Mouse (Mus musculus) olfactory bulb, adult 2 months (tissue): ENCODE measurements around the gene Prdm8. TPM values are rescaled to one million over a fixed set of nuclear protein-coding genes. Genes with fewer than 3 reads are reported as not detected.

Source experiments
- H3K27ac ChIP-seq: fragments of 200-500 bp; 2 replicates; pipeline ENCODE4 v1.5.1; 2012; ENCODE audit warnings: low read depth, low read length; ENCODE audit not compliant: insufficient read depth
- H3K4me1 ChIP-seq: fragments of 200-500 bp; 2 replicates; pipeline ENCODE4 v1.6.1; 2012; ENCODE audit warnings: low read length; ENCODE audit not compliant: control insufficient read depth, insufficient read depth
- H3K4me3 ChIP-seq: fragments of 200-500 bp; 2 replicates; pipeline ENCODE4 v1.5.1; 2012; ENCODE audit warnings: mild to moderate bottlenecking, low read depth, low read length, moderate library complexity; ENCODE audit not compliant: insufficient read depth
- CTCF ChIP-seq: fragments of 200-500 bp; IDR thresholded peaks from 2 replicates; pipeline ENCODE4 v1.5.1; 2012; ENCODE audit warnings: low read depth, mild to moderate bottlenecking, low read length, moderate library complexity; ENCODE audit not compliant: insufficient read depth
- POLR2A ChIP-seq: fragments of 200-500 bp; IDR thresholded peaks from 2 replicates; pipeline ENCODE4 v1.6.1; 2012; ENCODE audit warnings: mild to moderate bottlenecking, low read depth, low read length, moderate library complexity; ENCODE audit not compliant: insufficient read depth
- WGBS: fragments of 180-500 bp; shearing (Covaris S2); methylation state at CpG from one replicate; pipeline ENCODE4 v1.1.7; 2018; 5-methylcytosine and 5-hydroxymethylcytosine counted together
- polyA plus RNA-seq: library from polyadenylated mRNA; stranded (reverse); fragments of >200 nt; gene quantifications from 2 replicates; pipeline ENCODE4 v1.2.4, GENCODE M21; 2012; ENCODE audit warnings: low replicate concordance; ENCODE audit not compliant: missing spikeins, insufficient read depth, insufficient read length

The Prdm8 gene
- polyA plus RNA-seq, 1 experiment: not detected

DNA sequence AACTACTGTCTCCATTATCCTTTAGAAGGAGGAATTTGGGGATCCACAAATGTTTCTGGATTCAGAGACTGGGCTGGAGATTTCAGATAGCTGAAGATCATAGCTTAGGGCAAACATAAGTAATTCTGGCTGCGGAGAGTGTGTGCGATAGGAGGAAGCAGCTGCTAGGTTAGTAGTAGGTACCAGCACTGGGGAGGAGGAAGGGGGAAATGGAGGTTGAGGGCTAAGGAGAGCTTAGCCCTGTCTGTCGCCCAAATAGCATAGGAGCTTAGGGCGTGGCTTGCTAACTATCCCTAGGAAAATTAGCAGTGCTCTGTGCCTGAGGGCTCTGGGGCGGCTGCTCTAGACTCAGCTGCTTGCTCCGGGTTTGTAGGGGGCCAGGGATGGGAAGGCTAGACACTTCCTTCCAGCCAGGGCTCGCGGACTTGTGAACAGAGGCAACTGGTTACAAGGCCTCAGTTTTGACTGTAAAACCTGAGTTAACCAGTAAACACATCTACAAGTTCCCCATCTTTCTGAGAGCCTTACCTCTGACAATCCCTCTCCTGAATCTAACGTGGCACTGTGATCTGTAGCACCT is 4.7 kb downstream of the Prdm8 start:
- no peak for TF ChIP-seq CTCF
- no peak for TF ChIP-seq POLR2A
- H3K4me1 ChIP-seq: peaks cover 11% of the 10 kb centered on the region
- no peak overlapping the region for H3K27ac ChIP-seq
- no peak overlapping the region for H3K4me3 ChIP-seq
- 40% methylated on average over 9 of the region's 9 CpGs for WGBS

- TF ChIP-seq CTCF (no peak), POLR2A (no peak)
- WGBS: 10% methylated on average over 15 of the region's 15 CpGs
- H3K27ac ChIP-seq: no peak overlapping the region
These were observed 5.6 kb downstream of the Prdm8 start for GRCm38 (mm10) chr5:98172502-98173181.

GRCm38 (mm10) chr5:98173694-98174093 is 6.7 kb downstream of the Prdm8 start:
- Histone ChIP-seq H3K4me1 (no peaks in the 10 kb centered on the region), H3K27ac (no peak overlapping the region), H3K4me3 (no peak overlapping the region)
- TF ChIP-seq POLR2A (no peak), CTCF (no peak)

More at GRCm38 (mm10) chr5:98172502-98173181, 5.6 kb downstream of the Prdm8 start:
- Histone ChIP-seq H3K4me1 (peaks cover 4% of the 10 kb centered on the region), H3K4me3 (no peak overlapping the region)

- H3K4me1 ChIP-seq: no peaks in the 10 kb centered on the region
- WGBS: 10% methylated on average over 12 of the region's 12 CpGs
- H3K4me3 ChIP-seq: no peak overlapping the region
- H3K27ac ChIP-seq: no peak overlapping the region
- TF ChIP-seq POLR2A (no peak), CTCF (no peak)
These were observed 12.6 kb downstream of the Prdm8 start for GRCm38 (mm10) chr5:98179606-98180005.

DNA sequence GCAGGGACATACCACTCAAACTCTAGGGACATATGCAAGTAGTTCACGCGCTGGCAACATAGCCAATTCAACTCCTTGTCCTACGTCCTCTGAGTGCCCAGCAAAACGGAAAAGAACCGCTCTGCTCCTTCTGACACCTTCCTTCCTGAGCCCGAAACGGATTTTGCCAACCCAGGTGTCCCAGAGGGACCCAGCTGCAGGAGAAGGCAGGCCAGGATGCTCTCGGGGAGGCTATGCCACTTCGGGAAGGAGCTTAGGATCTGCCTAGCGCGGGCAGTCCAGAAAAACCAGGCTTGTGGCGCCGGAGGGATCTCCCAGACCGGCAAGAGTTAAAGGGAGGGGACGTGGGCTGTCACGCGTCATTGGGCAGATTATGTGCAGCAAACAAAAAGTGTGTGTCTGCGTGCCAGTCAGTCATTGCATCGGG is 13.5 kb downstream of the Prdm8 start:
- Histone ChIP-seq H3K4me3 (no peak overlapping the region), H3K4me1 (peaks cover 6% of the 10 kb centered on the region), H3K27ac (no peak overlapping the region)
- WGBS: 2% methylated on average over 19 of the region's 19 CpGs
- TF ChIP-seq CTCF (no peak), POLR2A (no peak)

- H3K27ac ChIP-seq: no peak overlapping the region
- peaks cover 12% of the 10 kb centered on the region for H3K4me1 ChIP-seq
- 2% methylated on average over 27 of the region's 27 CpGs for WGBS
- no peak overlapping the region for H3K4me3 ChIP-seq
- TF ChIP-seq POLR2A (no peak), CTCF (no peak)
These were observed 14.1 kb downstream of the Prdm8 start for GRCm38 (mm10) chr5:98180888-98181635.

GRCm38 (mm10) chr5:98181686-98182602 is 14.9 kb downstream of the Prdm8 start:
- no peak overlapping the region for H3K27ac ChIP-seq
- H3K4me3 ChIP-seq: no peak overlapping the region
- H3K4me1 ChIP-seq: peaks cover 18% of the 10 kb centered on the region
- TF ChIP-seq POLR2A (no peak), CTCF (no peak)
- WGBS: 9% methylated on average over 16 of the region's 16 CpGs

GRCm38 (mm10) chr5:98182603-98182920 is 15.6 kb downstream of the Prdm8 start:
- WGBS: 6% methylated on average over 5 of the region's 5 CpGs
- Histone ChIP-seq H3K27ac (no peak overlapping the region), H3K4me3 (no peak overlapping the region), H3K4me1 (peaks cover 18% of the 10 kb centered on the region)
- TF ChIP-seq POLR2A: no peak
- no peak for TF ChIP-seq CTCF
